16 mouse cellular contexts compared by ENCODE assay signal in genomic region chr15:101446572-101446971, GRCm38 (mm10). TPM values are rescaled to one million over a fixed set of nuclear protein-coding genes. Genes with fewer than 3 reads are reported as not detected.
DNase-seq lines count a peak whose midpoint lies in the region; ATAC-seq and TF ChIP-seq lines count a peak whose summit lies in the region.
"Had no signal": no experiment of that assay in that cellular context is flagged by ENCODE, and none has a peak within 500 bp of the region (broad histone marks: within the 10 kb centered on the region; RNA-seq: fewer than 3 reads in every experiment).

No protein-coding gene starts in this region.

- H3K9me3 ChIP-seq in E14TG2a.4 (ENCODE audit: low read length): peaks cover 8% of the 10 kb centered on the region
- H3K9me3 ChIP-seq: kidney, embryonic 15.5 days; midbrain, embryonic 12.5 days had no signal

- no peak for ATAC-seq in granulocyte monocyte progenitor cell, adult 5-6 weeks (replicated peaks; ENCODE audit: poor library complexity, severe bottlenecking)
- ATAC-seq: inflammation-experienced regulatory T-cells, adult 6 months had no signal

- DNase-seq in gastrocnemius, adult 2 months: peak; percentile 54
- no peak for DNase-seq in gastrocnemius, postnatal 25 days
- DNase-seq in brain, embryonic 14.5 days (ENCODE audit: low read depth): peak; percentile 37
- peak; percentile 50 to 70 for DNase-seq in heart, postnatal 14 days
- DNase-seq in natural killer cell, adult 2 months (ENCODE audit: low spot score in 2 of 2): no peak
- DNase-seq: cerebellum, adult 2 months; layer of hippocampus, adult 9-11 months; lung, postnatal 14 days had no signal

- H3K27me3 ChIP-seq in E14TG2a.4 (ENCODE audit: insufficient read depth, low read length): no peaks in the 10 kb centered on the region
- H3K27me3 ChIP-seq: kidney, embryonic 15.5 days; midbrain, embryonic 12.5 days had no signal

- no peak for TF ChIP-seq POLR2A in brain, embryonic 14.5 days (IDR thresholded peaks at IDR 0.05; ENCODE audit: borderline replicate concordance, extremely low read depth, insufficient read depth, insufficient read length, poor library complexity, severe bottlenecking)

- no peak for TF ChIP-seq CTCF in gastrocnemius, adult 2 months (IDR thresholded peaks at IDR 0.05)
- TF ChIP-seq CTCF in E14TG2a.4 (conservative IDR thresholded peaks at IDR 0.05; ENCODE audit: low read length): no peak
- no peak for TF ChIP-seq CTCF in brain, embryonic 14.5 days (IDR thresholded peaks at IDR 0.05; ENCODE audit: borderline replicate concordance, extremely low read depth, insufficient read depth, insufficient read length)

- H3K4me1 ChIP-seq in E14TG2a.4 (replicated peaks; ENCODE audit: low read depth, low read length): no peaks in the 10 kb centered on the region
- H3K4me1 ChIP-seq: kidney, embryonic 15.5 days; midbrain, embryonic 12.5 days had no signal

- no peak overlapping the region for H3K4me3 ChIP-seq in gastrocnemius, adult 2 months
- 0 out of 2 replicates have a peak overlapping the region, but pooled peaks have one; percentile 3 for H3K4me3 ChIP-seq in E14TG2a.4 (replicated peaks; ENCODE audit: low read length)
- H3K4me3 ChIP-seq: kidney, embryonic 15.5 days; midbrain, embryonic 12.5 days had no signal

- no peaks in the 10 kb centered on the region for H3K36me3 ChIP-seq in E14TG2a.4 (ENCODE audit: insufficient read depth, low read length)
- H3K36me3 ChIP-seq: kidney, embryonic 15.5 days; midbrain, embryonic 12.5 days had no signal

- no peak overlapping the region for H3K27ac ChIP-seq in gastrocnemius, adult 2 months
- H3K27ac ChIP-seq: kidney, embryonic 15.5 days; liver, embryonic 14.5 days; midbrain, embryonic 12.5 days had no signal

- intact Hi-C loops in gastrocnemius, adult 2 months (cut with DNase I): no loop called here
- intact Hi-C loops in heart, postnatal 14 days (cut with DNase I): no loop called here

RNA-seq across cellular contexts. Expression of gene Krt88, which starts 1.0 kb away (rescaled TPM):
- not detected for total RNA-seq in gastrocnemius, adult 2 months (2021)
- total RNA-seq in gastrocnemius, postnatal 25 days (2021): not detected
- polyA plus RNA-seq in brain, embryonic 14.5 days (2012; rRNA removed): not detected in 2 replicates
- total RNA-seq in heart, postnatal 14 days (2021): not detected
- not detected in 2 replicates for total RNA-seq in granulocyte monocyte progenitor cell, adult 5-6 weeks (2014; fragmentation: Nextera tagmentation)
- not detected in 2 replicates for total RNA-seq in granulocyte monocyte progenitor cell, adult 5-6 weeks (2017)
- total RNA-seq: hematopoietic stem cell, adult 5-6 weeks had no signal
- polyA plus RNA-seq: cerebellum, adult 2 months; inflammation-experienced regulatory T-cells, adult 6 months; limb, embryonic 11.5 days; liver, embryonic 14.5 days; midbrain, embryonic 12.5 days had no signal

RNA-seq across cellular contexts. Expression of gene Krt87, which starts 8.0 kb away (rescaled TPM):
- not detected for total RNA-seq in gastrocnemius, adult 2 months (2021)
- total RNA-seq in gastrocnemius, postnatal 25 days (2021): not detected
- 0.11 and 0.18 TPM in 2 replicates for polyA plus RNA-seq in brain, embryonic 14.5 days (2012; rRNA removed)
- total RNA-seq in heart, postnatal 14 days (2021): not detected
- total RNA-seq in granulocyte monocyte progenitor cell, adult 5-6 weeks (2014; fragmentation: Nextera tagmentation): not detected in 2 replicates
- total RNA-seq in granulocyte monocyte progenitor cell, adult 5-6 weeks (2017): not detected in 2 replicates
- total RNA-seq: hematopoietic stem cell, adult 5-6 weeks had no signal
- polyA plus RNA-seq: kidney, embryonic 15.5 days; limb, embryonic 11.5 days; liver, embryonic 14.5 days had no signal

RNA-seq across cellular contexts. Expression of gene Krt81, which starts 17.0 kb away (rescaled TPM):
- total RNA-seq in gastrocnemius, adult 2 months (2021): not detected
- total RNA-seq in gastrocnemius, postnatal 25 days (2021): not detected
- polyA plus RNA-seq in brain, embryonic 14.5 days (2012; rRNA removed): not detected in 2 replicates
- not detected for total RNA-seq in heart, postnatal 14 days (2021)
- total RNA-seq in granulocyte monocyte progenitor cell, adult 5-6 weeks (2014; fragmentation: Nextera tagmentation): not detected in 2 replicates
- total RNA-seq in granulocyte monocyte progenitor cell, adult 5-6 weeks (2017): not detected in 2 replicates
- total RNA-seq: hematopoietic stem cell, adult 5-6 weeks had no signal
- polyA plus RNA-seq: cerebellum, adult 2 months; inflammation-experienced regulatory T-cells, adult 6 months; kidney, embryonic 15.5 days; limb, embryonic 11.5 days; liver, embryonic 14.5 days; midbrain, embryonic 12.5 days had no signal

RNA-seq across cellular contexts. Expression of gene Krt86, which starts 26.7 kb away (rescaled TPM):
- total RNA-seq in gastrocnemius, adult 2 months (2021): not detected
- total RNA-seq in gastrocnemius, postnatal 25 days (2021): not detected
- 0.08 TPM in 1 of 2 replicates, not detected in the other for polyA plus RNA-seq in brain, embryonic 14.5 days (2012; rRNA removed)
- not detected for total RNA-seq in heart, postnatal 14 days (2021)
- total RNA-seq in granulocyte monocyte progenitor cell, adult 5-6 weeks (2014; fragmentation: Nextera tagmentation): not detected in 2 replicates
- not detected in 2 replicates for total RNA-seq in granulocyte monocyte progenitor cell, adult 5-6 weeks (2017)
- total RNA-seq: hematopoietic stem cell, adult 5-6 weeks had no signal
- polyA plus RNA-seq: cerebellum, adult 2 months; kidney, embryonic 15.5 days; limb, embryonic 11.5 days; liver, embryonic 14.5 days; midbrain, embryonic 12.5 days had no signal

RNA-seq across cellular contexts. Expression of gene Krt7, which starts 35.7 kb away (rescaled TPM):
- total RNA-seq in gastrocnemius, adult 2 months (2021): not detected
- not detected for total RNA-seq in gastrocnemius, postnatal 25 days (2021)
- 1.4 and 4.1 TPM in 2 replicates for polyA plus RNA-seq in brain, embryonic 14.5 days (2012; rRNA removed)
- total RNA-seq in heart, postnatal 14 days (2021): 1 to 10 TPM; 3.2 to 3.4 TPM
- 0.21 and 0.67 TPM in 2 replicates for total RNA-seq in granulocyte monocyte progenitor cell, adult 5-6 weeks (2014; fragmentation: Nextera tagmentation)
- total RNA-seq in granulocyte monocyte progenitor cell, adult 5-6 weeks (2017): 0.39 TPM in 1 of 2 replicates, not detected in the other

Comparison
In these comparisons a context has a peak if more than half of its experiments do, and no peak if none do; other contexts are left out.
1. DNase-seq: peak in gastrocnemius, adult 2 months (single experiment), brain, embryonic 14.5 days (single experiment) and heart, postnatal 14 days (2 of 2); none in gastrocnemius, postnatal 25 days (single experiment) and natural killer cell, adult 2 months (0 of 2).